8 mouse cellular contexts compared by ENCODE assay signal in genomic region chr4:133175998-133176760, GRCm38 (mm10). TPM values are rescaled to one million over a fixed set of nuclear protein-coding genes. Genes with fewer than 3 reads are reported as not detected.
DNase-seq lines count a peak whose midpoint lies in the region; ATAC-seq and TF ChIP-seq lines count a peak whose summit lies in the region.

No protein-coding gene starts in this region.

- no peak for TF ChIP-seq CTCF in midbrain, postnatal 0 days (IDR thresholded peaks at IDR 0.05)

- H3K9me3 ChIP-seq in hindbrain, embryonic 15.5 days = no peaks in the 10 kb centered on the region
- H3K9me3 ChIP-seq in midbrain, postnatal 0 days (ENCODE audit: low read length) = no peaks in the 10 kb centered on the region

- no peaks in the 10 kb centered on the region for H3K27me3 ChIP-seq in hindbrain, embryonic 15.5 days
- no peaks in the 10 kb centered on the region for H3K27me3 ChIP-seq in midbrain, postnatal 0 days (ENCODE audit: insufficient read depth, low read length)

- peak overlapping the region; percentile 29 for H3K4me2 ChIP-seq in hindbrain, embryonic 15.5 days
- peak overlapping the region; percentile 20; the same call in 1 of the 2 replicates for H3K4me2 ChIP-seq in midbrain, postnatal 0 days (ENCODE audit: low read depth, low read length, poor library complexity, severe bottlenecking)

- peak; percentile 37; the same call in 1 of the 2 replicates for ATAC-seq in hindbrain, embryonic 15.5 days (ENCODE audit: low FRiP score, low read depth)
- ATAC-seq in midbrain, postnatal 0 days (ENCODE audit: low FRiP score) = no peak

- no peak overlapping the region for H3K9ac ChIP-seq in hindbrain, embryonic 15.5 days
- 0 out of 2 replicates have a peak overlapping the region, but pooled peaks have one; percentile 42 for H3K9ac ChIP-seq in midbrain, postnatal 0 days (replicated peaks; ENCODE audit: low read length, poor library complexity, severe bottlenecking)

- no peak overlapping the region for H3K4me3 ChIP-seq in hindbrain, embryonic 15.5 days
- no peak overlapping the region for H3K4me3 ChIP-seq in midbrain, postnatal 0 days (ENCODE audit: low read depth, low read length)

- H3K27ac ChIP-seq in hindbrain, embryonic 15.5 days (replicated peaks) = peak overlapping the region; percentile 66
- H3K27ac ChIP-seq in midbrain, postnatal 0 days (ENCODE audit: low read depth, low read length) = peak overlapping the region; percentile 76

- peaks cover 30% of the 10 kb centered on the region for H3K4me1 ChIP-seq in hindbrain, embryonic 15.5 days (replicated peaks)
- peaks cover 8% of the 10 kb centered on the region for H3K4me1 ChIP-seq in midbrain, postnatal 0 days (ENCODE audit: insufficient read depth, low read length)

- 44% methylated on average over 14 of the region's 14 CpGs for WGBS in hindbrain, embryonic 15.5 days
- 40% methylated on average over 14 of the region's 14 CpGs for WGBS in midbrain, postnatal 0 days

- H3K36me3 ChIP-seq in hindbrain, embryonic 15.5 days = no peaks in the 10 kb centered on the region
- H3K36me3 ChIP-seq in midbrain, postnatal 0 days (ENCODE audit: insufficient read depth, low read length) = no peaks in the 10 kb centered on the region

- peak; percentile 75 to 79 for DNase-seq in cerebellum, postnatal 10 days
- no peak for DNase-seq in cerebellum, adult 11 months
- peak; percentile 21 for DNase-seq in lung, postnatal 10 days
- no peak for DNase-seq in lung, postnatal 4 days
- peak; percentile 61 for DNase-seq in midbrain, postnatal 0 days (ENCODE audit: low spot score)
- no peak for DNase-seq in gastrocnemius, postnatal 10 days
- DNase-seq in gastrocnemius, postnatal 25 days = no peak

RNA-seq across cellular contexts. Expression of gene Cd164l2, which starts 35.8 kb away (rescaled TPM):
- polyA plus RNA-seq in hindbrain, embryonic 15.5 days (2015; fragmentation: Nextera tagmentation; extraction: Ambion mirVana) = 3.0 and 4.5 TPM in 2 replicates
- total RNA-seq in midbrain, postnatal 0 days (2014; rRNA removed) = 3.9 and 5.9 TPM in 2 replicates
- 10.6 and 11.0 TPM in 2 replicates for polyA plus RNA-seq in midbrain, postnatal 0 days (2015; fragmentation: Nextera tagmentation; extraction: Ambion mirVana)
- not detected for total RNA-seq in gastrocnemius, postnatal 10 days (2021)
- total RNA-seq in gastrocnemius, postnatal 25 days (2021) = not detected

RNA-seq across cellular contexts. Expression of gene Gpr3, which starts 36.2 kb away (rescaled TPM):
- polyA plus RNA-seq in hindbrain, embryonic 15.5 days (2015; fragmentation: Nextera tagmentation; extraction: Ambion mirVana) = 1.6 and 2.7 TPM in 2 replicates
- total RNA-seq in midbrain, postnatal 0 days (2014; rRNA removed) = 3.2 and 10.8 TPM in 2 replicates
- 3.9 and 4.5 TPM in 2 replicates for polyA plus RNA-seq in midbrain, postnatal 0 days (2015; fragmentation: Nextera tagmentation; extraction: Ambion mirVana)
- not detected for total RNA-seq in gastrocnemius, postnatal 10 days (2021)
- not detected for total RNA-seq in gastrocnemius, postnatal 25 days (2021)

RNA-seq across cellular contexts. Expression of gene Wasf2, which starts 45.9 kb away (rescaled TPM):
- polyA plus RNA-seq in hindbrain, embryonic 15.5 days (2015; fragmentation: Nextera tagmentation; extraction: Ambion mirVana) = 30.3 and 31.1 TPM in 2 replicates
- total RNA-seq in midbrain, postnatal 0 days (2014; rRNA removed) = 18.3 and 19.6 TPM in 2 replicates
- 19.1 and 26.0 TPM in 2 replicates for polyA plus RNA-seq in midbrain, postnatal 0 days (2015; fragmentation: Nextera tagmentation; extraction: Ambion mirVana)
- total RNA-seq in gastrocnemius, postnatal 10 days (2021) = 10 to 100 TPM; 73.1 to 88.7 TPM
- 10 to 100 TPM; 33.8 to 39.7 TPM for total RNA-seq in gastrocnemius, postnatal 25 days (2021)

Comparison
In these comparisons a context has a peak if more than half of its experiments do, and no peak if none do; other contexts are left out.
1. DNase-seq: peak in cerebellum, postnatal 10 days (2 of 2), lung, postnatal 10 days (single experiment) and midbrain, postnatal 0 days (single experiment); none in cerebellum, adult 11 months (single experiment), lung, postnatal 4 days (0 of 2), gastrocnemius, postnatal 10 days (single experiment) and gastrocnemius, postnatal 25 days (single experiment).